Mouse (Mus musculus) lung, embryonic 14.5 days (tissue): ENCODE data around the gene Klhdc7a. TPM values are rescaled to one million over a fixed set of nuclear protein-coding genes. Genes with fewer than 3 reads are reported as not detected.

ENCODE experiments used
- ATAC-seq: fragments of 200-750 bp; cut with Nextera tagmentation; 2 replicates; pipeline ENCODE4 v1.8.0; 2017; ENCODE audit warnings: mild to moderate bottlenecking, moderate TSS enrichment, moderate library complexity; ENCODE audit not compliant: insufficient read depth
- DNase-seq: peaks from one replicate; pipeline ENCODE4 v3.0.0-alpha.2; 2015
- H3K27ac ChIP-seq: fragments of 300-500 bp; sonication (generic); 2 replicates; pipeline ENCODE4 v1.5.1; 2014; ENCODE audit warnings: low read depth, mild to moderate bottlenecking, moderate library complexity
- H3K27me3 ChIP-seq: fragments of 300-500 bp; sonication (generic); 2 replicates; pipeline ENCODE4 v1.6.1; 2014; ENCODE audit warnings: low read length, control low read depth; ENCODE audit not compliant: insufficient read depth
- H3K36me3 ChIP-seq: fragments of 300-500 bp; sonication (generic); 2 replicates; pipeline ENCODE4 v1.6.1; 2014; ENCODE audit warnings: control low read depth; ENCODE audit not compliant: insufficient read depth
- H3K4me1 ChIP-seq: fragments of 300-500 bp; sonication (generic); 2 replicates; pipeline ENCODE4 v1.6.1; 2014; ENCODE audit warnings: antibody characterized with exemption, control low read depth; ENCODE audit not compliant: insufficient read depth
- H3K4me2 ChIP-seq: fragments of 300-500 bp; sonication (generic); 2 replicates; pipeline ENCODE4 v1.6.1; 2014; ENCODE audit warnings: mild to moderate bottlenecking
- H3K4me3 ChIP-seq: fragments of 300-500 bp; sonication (generic); 2 replicates; pipeline ENCODE4 v1.5.1; 2014; ENCODE audit warnings: low read depth, low read length
- H3K9ac ChIP-seq: fragments of 300-500 bp; sonication (generic); 2 replicates; pipeline ENCODE4 v1.6.1; 2014
- H3K9me3 ChIP-seq: fragments of 300-500 bp; sonication (generic); 2 replicates; pipeline ENCODE4 v1.6.1; 2016; ENCODE audit warnings: low read depth, low read length, control low read depth
- CTCF ChIP-seq: IDR thresholded peaks from 2 replicates; pipeline ENCODE4 v1.5.1; 2016; ENCODE audit warnings: antibody characterized with exemption, low read depth
- WGBS: fragments of 180-500 bp; shearing (Covaris S2); extraction: QIAGEN DNeasy Blood & Tissue Kit; methylation state at CpG from one replicate; pipeline ENCODE4 v1.1.7; 2014; 5-methylcytosine and 5-hydroxymethylcytosine counted together
- polyA plus RNA-seq: library from polyadenylated mRNA; unstranded; fragments of >200 nt; fragmentation: Nextera tagmentation; extraction: Ambion mirVana; gene quantifications from 2 replicates; pipeline ENCODE4 v1.2.1, GENCODE M21; 2014

Gene Klhdc7a
- polyA plus RNA-seq, 1 experiment from 2014 or later = 0.53 TPM

DNA sequence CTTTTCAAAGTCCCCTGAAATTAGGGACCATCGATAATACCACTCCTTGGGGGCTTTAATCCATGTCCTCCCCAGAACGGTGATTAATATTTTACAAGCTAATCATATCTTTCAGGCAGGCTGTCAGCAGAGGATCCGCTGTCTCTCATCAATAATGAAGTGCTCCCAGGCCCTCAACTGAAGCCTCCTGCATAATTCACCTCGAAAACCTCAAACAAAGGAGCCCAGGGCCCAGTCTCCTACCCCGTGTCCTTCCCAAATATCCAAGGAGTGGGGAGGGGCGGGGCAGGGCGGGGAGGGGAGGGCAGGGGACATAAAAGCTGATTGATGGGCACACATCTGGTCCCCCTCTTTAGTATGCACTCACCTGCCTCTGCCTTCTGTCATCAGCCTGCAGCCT is 31.2 kb upstream of the Klhdc7a start:
- no peak overlapping the region for H3K4me3 ChIP-seq
- ATAC-seq = no peak
- DNase-seq = no peak
- H3K27me3 ChIP-seq = peaks cover 12% of the 10 kb centered on the region; the same call in 1 of the 2 replicates
- no peak for TF ChIP-seq CTCF
- H3K36me3 ChIP-seq = no peaks in the 10 kb centered on the region
- no peak overlapping the region for H3K27ac ChIP-seq
- no peaks in the 10 kb centered on the region; the same call in 1 of the 2 replicates for H3K9me3 ChIP-seq
- 66% methylated on average over 7 of the region's 7 CpGs for WGBS
- H3K4me1 ChIP-seq = no peaks in the 10 kb centered on the region
- H3K4me2 ChIP-seq = no peak overlapping the region
- no peak overlapping the region for H3K9ac ChIP-seq

- no peak overlapping the region for H3K4me3 ChIP-seq
- H3K4me1 ChIP-seq = no peaks in the 10 kb centered on the region
- no peaks in the 10 kb centered on the region; the same call in 1 of the 2 replicates for H3K9me3 ChIP-seq
- no peak for ATAC-seq
- WGBS = 44% methylated on average over 8 of the region's 8 CpGs
- H3K27ac ChIP-seq = no peak overlapping the region
- no peak for TF ChIP-seq CTCF
- no peak overlapping the region for H3K9ac ChIP-seq
- no peaks in the 10 kb centered on the region for H3K36me3 ChIP-seq
- H3K4me2 ChIP-seq = no peak overlapping the region
- no peak for DNase-seq
- H3K27me3 ChIP-seq = no peaks in the 10 kb centered on the region
Measured at GRCm38 (mm10) chr4:139995659-139996058, 27.8 kb upstream of the Klhdc7a start.

DNA sequence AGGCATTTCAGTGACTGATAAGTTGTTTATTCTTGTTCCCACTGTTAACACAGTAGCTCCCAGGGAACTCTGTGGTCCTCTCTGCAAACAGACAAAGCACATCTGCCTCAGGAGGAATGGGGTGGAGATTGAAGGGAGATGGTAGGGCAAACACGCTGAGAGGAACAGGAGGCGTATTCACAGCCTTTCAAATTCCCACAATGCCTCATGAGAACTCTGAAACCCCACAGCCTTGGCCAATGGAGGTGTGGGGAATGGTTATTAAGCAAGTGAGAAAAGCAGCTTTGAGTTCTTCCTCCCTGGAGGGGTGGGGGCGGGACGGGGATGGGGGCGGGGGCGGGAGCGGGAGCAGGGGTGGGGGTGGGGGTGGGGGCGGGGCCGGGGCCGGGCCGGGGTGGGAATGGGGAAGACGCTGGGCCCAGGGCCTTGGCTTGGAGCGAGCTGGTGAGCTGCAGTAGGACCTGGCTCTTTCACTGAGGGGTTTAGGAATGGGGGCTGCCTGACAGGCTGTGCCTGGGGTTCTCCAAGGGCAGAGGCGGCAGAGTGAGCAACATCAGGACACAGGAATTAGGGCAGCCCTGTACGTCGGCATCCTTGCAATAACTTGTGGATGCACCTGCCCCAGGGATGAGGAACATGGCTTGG is 25.4 kb upstream of the Klhdc7a start:
- H3K4me2 ChIP-seq = peak overlapping the region; percentile 23; the same call in 1 of the 2 replicates
- 16% methylated on average over 8 of the region's 16 CpGs for WGBS

GRCm38 (mm10) chr4:139986913-139987312 is 19.1 kb upstream of the Klhdc7a start:
- ATAC-seq = no peak
- Histone ChIP-seq H3K9me3 (no peaks in the 10 kb centered on the region), H3K27ac (no peak overlapping the region), H3K36me3 (no peaks in the 10 kb centered on the region), H3K9ac (no peak overlapping the region), H3K4me2 (no peak overlapping the region), H3K27me3 (no peaks in the 10 kb centered on the region), H3K4me3 (no peak overlapping the region), H3K4me1 (no peaks in the 10 kb centered on the region)
- no peak for DNase-seq
- 38% methylated on average over 7 of the region's 7 CpGs for WGBS
- TF ChIP-seq CTCF = no peak

More for the DNA sequence above, 25.4 kb upstream of the Klhdc7a start:
- Histone ChIP-seq H3K9me3 (no peaks in the 10 kb centered on the region; the same call in 1 of the 2 replicates), H3K4me1 (no peaks in the 10 kb centered on the region), H3K27ac (no peak overlapping the region), H3K4me3 (no peak overlapping the region), H3K36me3 (no peaks in the 10 kb centered on the region), H3K9ac (no peak overlapping the region), H3K27me3 (no peaks in the 10 kb centered on the region)
- DNase-seq (peak; percentile 38), ATAC-seq (no peak)
- TF ChIP-seq CTCF = no peak

- Histone ChIP-seq H3K9me3 (no peaks in the 10 kb centered on the region), H3K36me3 (no peaks in the 10 kb centered on the region), H3K4me2 (no peak overlapping the region), H3K4me3 (no peak overlapping the region), H3K4me1 (peaks cover 15% of the 10 kb centered on the region), H3K27me3 (no peaks in the 10 kb centered on the region), H3K9ac (no peak overlapping the region), H3K27ac (peak overlapping the region; percentile 68; the same call in 1 of the 2 replicates)
- TF ChIP-seq CTCF = no peak
- 23% methylated on average over 5 of the region's 5 CpGs for WGBS
- ATAC-seq (peak; percentile 77), DNase-seq (peak; percentile 79)
Measured at GRCm38 (mm10) chr4:139978716-139979115, 10.9 kb upstream of the Klhdc7a start.

DNA sequence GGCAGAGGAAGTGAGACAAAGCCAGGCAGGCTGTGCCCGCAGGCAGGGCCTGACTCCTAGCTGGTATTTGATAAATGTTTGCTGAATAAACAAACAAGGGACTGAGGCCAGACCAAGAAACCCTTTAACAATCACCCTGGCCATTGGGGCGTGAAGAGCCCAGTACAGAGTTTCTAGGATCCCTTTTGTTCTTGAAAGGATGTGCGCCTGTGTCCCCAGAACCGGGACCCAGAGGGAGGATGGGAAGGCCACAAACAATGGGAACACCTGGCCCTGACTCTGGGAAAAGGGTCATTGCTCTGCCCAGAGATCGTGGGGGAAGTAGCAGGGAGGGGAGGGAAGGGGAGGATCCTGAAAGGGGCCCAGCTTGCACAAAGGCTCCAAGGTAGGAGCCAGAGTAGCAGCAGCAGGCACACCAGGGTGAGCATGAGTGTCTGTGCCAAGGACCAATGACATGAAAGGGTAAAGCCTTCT is 9.5 kb upstream of the Klhdc7a start:
- WGBS = 28% methylated on average over 5 of the region's 5 CpGs
- Histone ChIP-seq H3K9ac (no peak overlapping the region), H3K4me1 (peaks cover 15% of the 10 kb centered on the region), H3K4me2 (no peak overlapping the region), H3K4me3 (no peak overlapping the region), H3K27ac (peak overlapping the region; percentile 50; the same call in 1 of the 2 replicates), H3K9me3 (no peaks in the 10 kb centered on the region), H3K27me3 (no peaks in the 10 kb centered on the region), H3K36me3 (no peaks in the 10 kb centered on the region)
- 0 out of 2 replicates have a peak, but pooled peaks have one; percentile 33 for ATAC-seq
- DNase-seq = peak; percentile 29
- no peak for TF ChIP-seq CTCF

DNA sequence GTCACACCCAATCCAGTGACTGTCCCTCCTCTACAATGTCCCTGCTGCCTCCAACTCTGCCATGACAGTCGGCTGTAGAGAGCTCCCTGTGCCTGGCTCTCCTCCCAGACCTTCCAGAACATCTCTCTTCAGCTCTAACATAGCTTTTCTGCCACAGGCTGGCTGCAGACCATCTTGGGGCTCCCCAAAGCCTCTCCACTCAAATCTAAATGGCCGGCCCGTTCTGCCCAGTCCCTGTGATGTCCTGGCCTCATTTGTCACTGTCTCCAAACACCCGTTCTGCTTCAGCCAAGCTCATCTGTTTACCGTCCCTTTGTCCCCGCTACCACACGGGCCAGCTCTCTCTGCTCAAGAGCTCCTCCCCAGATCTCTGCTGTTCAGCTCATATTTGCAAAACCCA is 6.7 kb upstream of the Klhdc7a start:
- H3K9me3 ChIP-seq = no peaks in the 10 kb centered on the region
- ATAC-seq (no peak), DNase-seq (peak; percentile 33)
- no peak overlapping the region for H3K9ac ChIP-seq
- no peaks in the 10 kb centered on the region for H3K36me3 ChIP-seq
- H3K27me3 ChIP-seq = no peaks in the 10 kb centered on the region
- no peak overlapping the region for H3K4me2 ChIP-seq
- H3K4me1 ChIP-seq = peaks cover 15% of the 10 kb centered on the region
- WGBS = 13% methylated on average over 7 of the region's 7 CpGs
- TF ChIP-seq CTCF = no peak
- no peak overlapping the region for H3K4me3 ChIP-seq
- H3K27ac ChIP-seq = no peak overlapping the region
